Mouse (Mus musculus): ENCODE data around the gene Dock7. TPM values are rescaled to one million over a fixed set of nuclear protein-coding genes. Genes with fewer than 3 reads are reported as not detected.

The Dock7 gene
- total RNA-seq, 2 experiments from 2014 or later = 14.9 to 17.6 TPM

DNA sequence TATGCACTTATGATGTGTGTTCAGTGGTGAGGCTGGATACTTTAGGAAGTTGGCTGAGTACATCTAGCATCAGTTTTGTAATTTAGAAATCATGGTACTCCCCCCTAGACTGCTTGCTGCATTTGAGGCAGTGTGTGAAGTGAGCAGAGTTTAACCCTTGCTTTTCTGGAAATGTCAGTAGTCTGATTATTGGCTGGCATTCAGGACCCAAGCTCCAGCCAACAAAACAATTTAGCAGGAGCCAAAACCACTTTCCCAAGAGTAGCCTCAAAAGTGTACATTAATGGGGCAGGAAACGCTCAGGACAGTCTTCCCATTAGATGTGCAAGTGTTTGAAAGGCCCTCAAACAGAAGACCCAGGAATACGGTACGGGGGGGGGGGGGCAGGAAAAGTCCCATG lies 2.8 kb upstream of the Dock7 start:
- DNase-seq = no peak
- intact Hi-C loops (cut with DNase I) = loop anchor here (5.0 kb wide), 1 partner anchor 39 kb away; no protein-coding TSS in a partner anchor

DNA sequence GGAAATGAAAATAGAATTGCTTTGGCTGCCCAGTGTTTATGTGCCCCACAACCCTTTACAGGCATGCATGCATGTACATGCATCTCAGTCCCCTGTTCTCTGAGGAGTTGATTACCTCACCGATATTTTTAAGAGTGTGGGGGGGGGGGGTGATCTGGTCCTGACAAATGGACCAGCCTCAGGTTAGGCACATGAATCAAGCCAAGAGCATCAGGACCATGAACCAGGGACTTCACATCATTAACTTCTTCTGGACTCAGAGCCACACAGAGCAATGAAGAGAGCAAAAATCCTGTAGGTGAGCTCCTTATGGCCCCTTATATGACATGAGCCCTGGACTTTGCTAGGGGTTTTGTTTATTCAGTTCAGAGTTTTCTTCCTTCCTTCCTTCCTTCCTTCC lies 2.1 kb upstream of the Dock7 start:
- intact Hi-C loops (cut with DNase I) = loop anchor here (5.0 kb wide), 1 partner anchor 40 kb away; no protein-coding TSS in a partner anchor
- no peak for DNase-seq

DNA sequence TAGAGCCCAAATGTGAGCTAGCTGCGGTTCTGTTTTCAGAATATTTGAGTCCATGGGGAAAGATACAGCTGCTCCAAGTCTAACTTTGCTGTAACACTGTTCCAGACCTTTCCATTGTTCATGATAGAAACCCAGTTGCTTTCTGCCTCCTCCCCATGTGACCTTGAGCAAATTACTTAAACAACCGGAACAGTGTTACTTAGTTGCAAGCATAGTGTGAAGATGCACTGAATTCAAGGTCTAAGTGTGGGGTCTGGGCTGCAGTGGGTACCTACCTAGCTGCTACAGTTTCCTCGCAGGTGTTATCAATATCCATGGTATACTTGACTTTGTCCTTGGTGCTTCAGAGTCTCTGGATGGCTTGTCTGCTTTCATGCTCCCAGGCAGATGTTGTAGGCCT lies 1.3 kb upstream of the Dock7 start:
- no peak for DNase-seq
- intact Hi-C loops (cut with DNase I) = loop anchor here (5.0 kb wide), 1 partner anchor 40 kb away; no protein-coding TSS in a partner anchor

GRCm38 (mm10) chr4:99121123-99121755 lies 524 bp upstream of the Dock7 start:
- intact Hi-C loops (cut with DNase I) = loop anchor here (5.0 kb wide), 1 partner anchor 41 kb away; no protein-coding TSS in a partner anchor
- DNase-seq = no peak

- no peak for DNase-seq
- intact Hi-C loops (cut with DNase I) = no loop called here
These were observed 1.7 kb downstream of the Dock7 start for GRCm38 (mm10) chr4:99119051-99119450.

DNA sequence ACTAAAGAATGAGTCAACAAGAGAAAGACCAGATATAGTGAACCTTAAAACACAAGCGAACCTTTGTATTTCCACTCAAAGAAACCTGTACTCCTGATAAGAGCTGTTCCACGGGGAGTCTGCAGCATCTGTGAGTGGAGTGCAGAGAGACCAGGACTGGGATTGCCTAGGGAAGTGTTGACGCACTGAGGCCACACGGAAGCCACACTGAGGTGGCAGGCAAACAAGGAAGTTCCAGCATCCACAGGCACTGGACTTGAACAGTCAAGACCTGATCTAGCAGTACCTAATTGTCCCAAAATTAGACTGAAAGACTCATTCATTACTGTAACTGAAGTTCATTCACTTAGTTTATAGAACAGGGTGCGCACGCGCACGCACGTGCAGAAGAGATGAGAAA lies 4.9 kb downstream of the Dock7 start:
- no peak for DNase-seq
- intact Hi-C loops (cut with DNase I) = no loop called here

DNA sequence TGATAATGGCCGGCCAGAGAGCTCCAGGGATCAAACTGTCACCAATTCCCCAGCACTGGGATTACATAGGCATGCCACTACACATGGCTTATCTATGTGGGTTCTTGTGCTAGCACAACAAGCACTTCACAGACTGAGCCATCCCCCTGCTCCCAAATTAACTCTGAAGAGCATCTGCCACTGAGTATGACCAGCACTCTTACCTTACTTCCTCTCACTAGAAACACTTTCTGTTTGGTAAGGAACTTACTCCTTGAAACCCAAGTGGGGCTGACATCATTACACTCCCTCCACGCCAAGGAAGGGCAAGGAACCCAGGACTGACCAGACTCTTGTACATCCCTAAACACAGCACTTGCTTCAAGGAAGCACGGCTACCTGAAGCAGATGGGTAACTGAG lies 9.0 kb downstream of the Dock7 start:
- intact Hi-C loops (cut with DNase I) = no loop called here
- no peak for DNase-seq

DNA sequence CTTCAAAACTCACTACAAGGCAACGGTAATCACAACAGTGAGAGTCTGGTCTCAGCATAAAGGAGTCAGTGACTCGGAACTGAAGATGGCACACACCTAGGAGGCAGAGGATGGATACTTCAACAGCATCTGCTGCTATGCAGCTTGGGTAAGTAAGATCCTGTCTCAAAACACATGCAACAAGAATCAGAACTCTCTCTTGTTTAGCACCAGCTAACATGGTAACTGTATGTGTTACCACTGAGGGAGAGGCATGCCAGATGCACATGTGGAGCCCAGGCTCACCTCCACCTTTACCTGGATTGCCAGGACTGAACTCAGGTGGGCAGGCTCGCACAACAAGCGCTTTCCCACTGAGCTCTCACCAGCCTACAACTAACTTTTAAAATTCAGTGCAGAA lies 11.9 kb downstream of the Dock7 start:
- intact Hi-C loops (cut with DNase I) = no loop called here

DNA sequence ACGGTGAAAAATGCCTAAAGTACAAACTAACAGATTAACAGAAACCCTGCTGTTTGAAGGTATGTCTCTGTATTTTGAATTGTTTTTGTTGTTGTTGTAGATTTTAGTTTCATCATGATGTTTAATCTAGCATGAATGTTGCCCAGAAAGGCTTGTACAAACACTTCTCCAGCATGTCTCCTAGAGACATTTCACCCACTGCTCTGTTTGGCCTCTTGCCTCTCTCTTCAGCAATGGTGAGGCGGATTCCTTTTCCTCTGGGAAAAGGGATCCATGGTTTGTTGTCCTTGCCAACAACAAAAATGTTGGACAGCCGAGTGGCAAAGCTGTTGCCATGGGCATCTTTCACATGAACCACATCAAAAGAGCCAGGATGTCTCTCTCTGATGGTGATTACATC lies 17.9 kb downstream of the Dock7 start:
- intact Hi-C loops (cut with DNase I) = no loop called here
- DNase-seq = no peak

More for the DNA sequence above, 11.9 kb downstream of the Dock7 start:
- no peak for DNase-seq

GRCm38 (mm10) chr4:99100724-99101123 lies 20.0 kb downstream of the Dock7 start:
- DNase-seq = no peak
- intact Hi-C loops (cut with DNase I) = no loop called here

- DNase-seq = no peak
- intact Hi-C loops (cut with DNase I) = no loop called here
These were observed 28.9 kb downstream of the Dock7 start for GRCm38 (mm10) chr4:99091777-99092176.

DNA sequence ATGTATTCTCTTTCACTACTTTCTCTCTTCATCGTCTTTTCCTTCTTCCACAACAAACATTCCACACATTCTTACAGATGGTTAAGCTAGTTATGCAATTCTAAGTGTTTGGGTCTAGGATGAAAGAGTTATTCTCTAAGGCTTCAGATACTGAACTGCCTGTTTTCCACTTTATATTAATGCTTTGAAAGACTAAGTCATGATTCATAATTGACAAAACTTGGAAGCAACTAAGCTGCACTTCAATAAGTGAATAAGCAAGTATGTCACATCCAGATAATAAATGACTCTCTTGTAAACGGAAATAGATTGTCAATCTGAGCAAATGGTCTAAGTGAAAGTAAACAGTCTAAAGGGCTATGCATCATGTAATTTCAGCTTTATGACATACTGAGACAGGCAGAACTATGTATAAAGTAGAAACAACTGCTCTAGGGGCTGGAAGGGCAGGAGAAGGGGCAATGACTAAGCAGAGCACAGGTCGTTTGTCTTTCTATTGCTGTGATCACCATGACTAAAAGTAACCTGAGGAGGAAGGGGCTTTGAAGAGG lies 29.5 kb downstream of the Dock7 start:
- DNase-seq = no peak
- intact Hi-C loops (cut with DNase I) = no loop called here

DNA sequence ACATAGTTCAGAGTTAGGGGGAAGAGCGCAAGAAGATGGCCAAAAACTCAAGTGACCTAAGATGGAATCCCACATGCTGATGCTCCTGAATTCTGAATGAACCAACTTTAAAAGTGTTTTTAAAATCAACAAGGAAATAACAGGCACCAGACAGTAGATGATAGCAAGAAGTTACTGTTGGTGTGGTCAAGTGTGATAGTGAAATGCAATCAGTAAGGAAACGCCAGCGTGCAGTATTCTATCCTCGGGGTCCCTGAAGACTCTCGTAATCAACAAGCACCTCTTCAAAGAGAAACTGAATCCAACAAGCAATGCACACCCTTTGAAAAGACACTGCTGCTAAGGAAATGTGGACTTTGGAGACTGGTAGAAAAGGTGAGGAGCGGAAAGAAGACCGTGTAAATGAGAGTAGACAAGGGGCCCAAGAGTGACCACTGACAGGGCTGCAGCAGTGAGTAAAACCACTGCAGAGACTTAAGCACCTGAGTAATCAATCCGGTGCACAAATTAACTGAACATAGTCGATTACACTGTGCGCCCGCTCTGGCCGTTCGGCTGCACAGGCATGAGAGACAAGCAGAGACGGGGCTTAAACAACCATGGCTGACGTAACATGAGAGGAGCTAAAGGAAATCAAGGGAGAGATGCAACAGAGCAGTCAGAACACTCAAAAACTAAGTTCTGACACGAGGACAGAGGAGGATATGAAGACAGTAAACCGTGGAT lies 32.8 kb downstream of the Dock7 start:
- no peak for DNase-seq
- intact Hi-C loops (cut with DNase I) = no loop called here

- DNase-seq = no peak
- intact Hi-C loops (cut with DNase I) = no loop called here
These were observed 36.9 kb downstream of the Dock7 start for GRCm38 (mm10) chr4:99083862-99084261.

GRCm38 (mm10) chr4:99081169-99081568 lies 39.5 kb downstream of the Dock7 start:
- intact Hi-C loops (cut with DNase I) = no loop called here
- DNase-seq = no peak

DNA sequence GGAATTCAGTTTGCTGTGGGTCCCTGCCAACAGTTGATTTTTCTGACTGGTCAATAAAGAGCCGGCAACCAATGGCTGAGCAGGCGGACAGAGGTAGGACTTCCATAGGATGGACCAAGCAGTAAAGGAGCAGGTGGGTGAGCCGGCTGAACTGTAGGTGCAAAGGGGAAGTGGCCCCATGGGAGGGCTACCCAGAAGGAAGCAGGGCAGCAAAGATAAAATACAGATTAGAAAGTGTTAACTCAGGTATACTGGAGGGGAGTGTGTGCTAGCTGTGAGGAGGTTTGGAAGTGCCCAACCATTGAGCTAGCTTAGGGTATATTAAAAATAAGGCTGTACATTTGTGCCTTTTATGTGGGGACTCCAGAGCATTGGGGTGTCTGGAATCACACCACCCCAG lies 42.7 kb downstream of the Dock7 start:
- intact Hi-C loops (cut with DNase I) = no loop called here
- DNase-seq = no peak

GRCm38 (mm10) chr4:99068806-99069205 lies 51.9 kb downstream of the Dock7 start:
- no peak for DNase-seq
- intact Hi-C loops (cut with DNase I) = no loop called here

GRCm38 (mm10) chr4:99064524-99064923 lies 56.2 kb downstream of the Dock7 start:
- intact Hi-C loops (cut with DNase I) = no loop called here
- no peak for DNase-seq

DNA sequence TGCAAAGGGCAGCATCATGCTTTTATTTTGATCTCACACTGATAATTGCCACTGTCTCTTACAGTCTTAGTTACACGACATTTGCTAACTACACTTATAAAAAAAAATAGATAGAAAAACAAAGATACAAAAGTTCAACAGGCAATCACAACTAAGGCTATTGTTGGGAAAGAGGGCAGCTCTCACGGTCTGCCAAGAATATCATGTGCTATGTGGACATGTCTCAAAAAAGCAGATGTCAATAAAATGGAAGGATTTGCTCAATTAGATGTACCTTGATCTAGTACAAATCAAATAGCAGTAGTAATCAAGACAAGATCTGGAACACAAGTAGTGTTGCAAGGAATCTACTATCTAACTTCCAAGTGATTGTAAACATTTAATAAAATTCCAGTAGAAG lies 72.1 kb downstream of the Dock7 start:
- DNase-seq = no peak
- intact Hi-C loops (cut with DNase I) = no loop called here

DNA sequence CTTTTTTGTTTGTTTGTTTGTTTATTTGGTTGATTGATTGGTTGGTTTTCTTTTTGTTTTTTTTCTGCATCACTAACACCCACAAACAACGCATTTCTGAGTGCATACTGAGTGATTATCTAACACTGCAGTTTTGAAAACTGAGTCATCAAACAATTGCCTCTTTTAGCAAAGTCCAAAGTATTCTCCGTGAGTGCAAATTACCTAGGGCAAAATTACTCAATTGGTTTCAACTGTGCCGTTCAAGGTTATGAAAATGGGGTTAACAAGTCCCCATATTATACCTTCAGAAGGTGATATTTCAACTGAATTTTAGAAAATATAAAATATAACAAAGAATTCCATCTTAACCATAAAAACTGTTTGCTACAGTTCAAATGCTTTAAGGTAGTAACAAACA lies 74.2 kb downstream of the Dock7 start:
- intact Hi-C loops (cut with DNase I) = no loop called here
- no peak for DNase-seq

DNA sequence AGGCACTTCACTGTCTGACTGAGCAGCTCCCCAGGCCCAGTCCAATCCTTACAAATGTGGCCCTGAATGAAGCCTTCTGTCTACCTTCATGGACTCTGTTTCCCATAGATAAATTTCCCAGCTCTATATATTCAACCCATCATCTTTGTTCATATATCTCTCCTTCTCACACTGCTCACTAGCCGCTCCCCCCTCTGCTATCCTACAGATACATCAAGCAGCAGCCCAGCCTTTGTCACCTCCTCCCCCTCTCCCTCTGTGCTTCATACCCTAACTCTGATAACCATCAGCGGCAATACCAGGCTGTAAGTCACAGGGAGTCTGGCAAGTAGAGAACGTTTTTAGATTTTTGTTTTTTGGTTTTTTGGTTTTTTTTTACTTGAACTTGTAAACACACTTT lies 75.9 kb downstream of the Dock7 start:
- intact Hi-C loops (cut with DNase I) = no loop called here
- no peak for DNase-seq

- intact Hi-C loops (cut with DNase I) = no loop called here
- peak in 1 of 2 experiments; percentile 14 for DNase-seq
These were observed 87.8 kb downstream of the Dock7 start for GRCm38 (mm10) chr4:99032921-99033320.
